Mouse (Mus musculus) large intestine, adult 2 months (tissue): ENCODE measurements around the gene Olfr452. TPM values are rescaled to one million over a fixed set of nuclear protein-coding genes. Genes with fewer than 3 reads are reported as not detected.

Experiments used
- DNase-seq: peaks from one replicate; pipeline ENCODE4 v3.0.0-alpha.2; 2012; ENCODE audit warnings: low read depth, low spot score
- WGBS: fragments of 180-500 bp; shearing (Covaris S2); methylation state at CpG from one replicate; pipeline ENCODE4 v1.1.7; 2018; 5-methylcytosine and 5-hydroxymethylcytosine counted together
- polyA plus RNA-seq: library from polyadenylated mRNA; depleted of rRNA; stranded (reverse); fragments of >200 nt; gene quantifications from 2 replicates; pipeline ENCODE4 v1.2.3, GENCODE M21; 2012; rRNA removed

Olfr452 gene
- not detected in 2 replicates for polyA plus RNA-seq

DNA sequence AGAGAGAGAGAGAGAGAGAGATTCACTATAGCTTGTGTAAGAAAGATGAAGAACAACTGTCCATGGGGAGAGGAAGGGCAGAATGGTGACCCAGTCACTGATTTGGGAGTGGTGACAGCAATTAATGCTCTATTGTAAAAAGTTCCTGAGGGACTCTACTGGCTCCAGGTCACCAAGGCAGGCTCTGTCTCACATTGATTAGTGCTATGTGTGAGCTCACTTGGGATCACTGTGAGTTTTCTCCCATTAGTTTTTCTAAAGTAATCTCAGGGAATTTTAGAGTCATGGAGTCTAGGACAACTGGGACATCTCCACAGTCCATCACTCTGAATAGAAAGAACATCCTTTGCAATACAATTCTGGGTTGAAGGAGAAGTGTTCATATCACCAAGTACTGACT lies at the start of gene Olfr452:
Olfr452 (plus strand) TSS at position 301 of the 400 bp plus-strand sequence.
- no peak for DNase-seq

DNA sequence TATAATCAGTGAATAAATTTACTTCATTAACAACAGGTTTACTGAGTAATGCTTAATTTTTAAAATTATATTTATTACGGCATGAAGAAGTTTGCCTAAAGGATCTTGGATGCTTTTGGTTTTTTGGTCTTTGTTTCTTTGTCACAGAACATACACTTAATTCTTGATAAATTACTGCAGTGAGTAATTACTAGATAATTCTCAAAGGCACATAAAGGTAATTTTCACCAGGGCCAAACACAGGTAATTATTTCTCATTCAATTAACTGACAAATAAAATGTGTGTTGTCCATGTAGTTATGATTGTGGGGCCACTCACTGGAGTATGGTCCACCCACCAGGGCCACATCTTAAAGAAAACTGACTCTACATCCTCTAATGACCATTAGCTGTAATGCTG lies 45.8 kb upstream of the Olfr452 start, which contains the start of gene Olfr453:
Olfr453 (plus strand) TSS at position 301 of the 400 bp plus-strand sequence.
- 90% methylated on average over 1 of the region's 1 CpGs for whole genome bisulfite sequencing
- DNase-seq: no peak

DNA sequence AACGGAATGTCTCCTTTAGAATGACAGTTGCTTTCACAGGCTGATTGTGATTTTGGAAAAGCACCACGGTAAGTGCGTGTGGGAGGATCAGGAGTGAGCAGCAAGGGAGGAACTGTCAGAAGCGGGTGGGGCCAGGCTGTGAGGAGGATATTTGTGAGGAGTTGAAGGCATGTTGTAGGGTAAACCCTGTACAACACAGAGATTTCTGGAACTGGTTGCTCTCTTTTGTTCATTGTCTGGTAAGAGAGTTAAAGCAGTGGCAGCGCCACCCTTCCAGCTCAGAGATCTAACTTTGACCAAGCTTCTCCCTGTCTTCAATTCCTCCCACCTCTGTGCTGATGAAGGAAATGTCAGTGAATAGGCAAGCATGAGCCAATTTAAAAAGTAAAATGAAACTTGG lies 42.6 kb upstream of the Olfr452 start:
- WGBS: 73% methylated on average over 5 of the region's 5 CpGs
- DNase-seq: no peak

DNA sequence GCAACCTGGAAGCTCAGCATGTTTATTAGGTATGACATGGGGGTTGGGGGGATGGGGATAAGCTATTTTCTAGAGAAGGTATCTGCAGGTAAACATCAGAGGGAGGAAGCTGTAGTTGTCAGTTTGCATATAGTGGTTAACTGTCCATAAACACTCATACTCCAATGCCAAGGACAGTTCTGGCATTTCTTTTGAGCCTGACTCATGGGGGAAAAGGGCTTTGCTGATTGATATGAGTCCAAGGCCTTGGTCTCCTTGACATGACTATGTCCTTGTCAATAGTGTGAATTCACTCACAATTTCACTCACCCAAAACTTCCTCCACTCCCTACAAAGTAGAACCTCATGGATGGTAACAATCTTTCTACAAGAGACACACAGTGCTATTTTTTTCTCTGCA lies 37.0 kb upstream of the Olfr452 start:
- DNase-seq: no peak

GRCm38 (mm10) chr6:42756104-42756503 lies 28.8 kb upstream of the Olfr452 start, which contains the start of gene Olfr38:
TSS of gene Olfr38 (plus strand) at chr6:42756404.
- no peak for DNase-seq
- WGBS: 81% methylated on average over 1 of the region's 1 CpGs

GRCm38 (mm10) chr6:42777066-42777465 lies 7.8 kb upstream of the Olfr452 start:
- WGBS: 91% methylated on average over 1 of the region's 1 CpGs
- DNase-seq: no peak

DNA sequence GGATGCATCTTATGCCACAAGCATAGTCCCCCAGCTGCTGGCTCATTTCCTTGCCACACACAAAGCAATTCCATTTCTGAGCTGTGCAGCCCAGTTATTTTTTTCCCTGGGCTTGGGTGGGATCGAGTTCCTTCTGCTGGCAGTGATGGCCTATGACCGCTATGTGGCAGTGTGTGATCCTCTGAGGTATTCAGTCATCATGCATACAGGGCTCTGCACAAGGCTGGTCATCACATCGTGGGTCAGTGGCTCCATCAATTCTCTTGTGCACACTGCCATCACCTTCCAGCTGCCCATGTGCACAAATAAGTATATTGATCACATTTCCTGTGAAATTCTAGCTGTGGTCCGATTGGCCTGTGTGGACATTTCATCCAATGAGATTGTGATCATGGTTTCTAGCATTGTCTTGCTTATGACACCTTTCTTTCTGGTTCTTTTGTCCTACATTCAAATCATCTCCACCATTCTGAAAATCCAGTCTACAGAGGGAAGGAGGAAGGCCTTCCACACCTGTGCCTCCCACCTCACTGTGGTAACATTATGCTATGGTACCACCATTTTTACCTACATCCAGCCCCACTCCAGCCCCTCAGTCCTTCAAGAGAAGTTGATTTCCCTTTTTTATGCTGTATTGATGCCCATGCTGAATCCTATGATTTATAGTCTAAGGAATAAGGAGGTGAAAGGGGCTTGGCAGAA lies 5.5 kb downstream of the Olfr452 start:
- DNase-seq: no peak
- WGBS: 48% methylated on average over 4 of the region's 4 CpGs

- DNase-seq: no peak
- WGBS: 60% methylated on average over 9 of the region's 9 CpGs
These were observed 6.2 kb downstream of the Olfr452 start for GRCm38 (mm10) chr6:42790949-42791556.

GRCm38 (mm10) chr6:42794982-42795381 lies 10.1 kb downstream of the Olfr452 start:
- DNase-seq: no peak
- WGBS: 83% methylated on average over 3 of the region's 3 CpGs

DNA sequence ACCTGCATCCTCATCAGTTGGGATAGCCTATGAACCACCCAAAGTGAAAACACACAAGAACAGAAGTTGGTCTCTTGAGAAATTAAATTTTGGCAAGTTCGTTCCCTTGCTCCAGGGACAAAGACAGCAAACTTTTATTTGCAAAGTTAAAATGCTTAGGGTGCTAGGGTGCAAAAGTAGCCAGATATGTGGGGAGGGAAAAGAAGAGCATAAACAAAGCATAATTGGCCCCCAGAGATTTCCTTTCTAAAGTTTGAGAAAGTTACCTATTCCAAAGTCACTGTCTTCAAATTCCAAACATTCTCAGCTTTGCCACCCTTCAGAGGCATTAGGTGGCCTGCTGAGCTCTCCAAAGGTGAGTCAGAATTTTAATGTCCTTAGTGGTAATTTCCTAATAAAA lies 26.7 kb downstream of the Olfr452 start, which contains the start of gene Olfr450:
Olfr450 (plus strand) TSS at position 301 of the 400 bp plus-strand sequence.
- DNase-seq: no peak
- 80% methylated on average over 1 of the region's 1 CpGs for WGBS

- DNase-seq: no peak
These were observed 49.2 kb downstream of the Olfr452 start, which contains the start of gene Olfr449 for GRCm38 (mm10) chr6:42834084-42834483. TSS of gene Olfr449 (plus strand) at chr6:42834384.

Other genes starting within 250 kb of the Olfr452 start
- not detected in 2 replicates for gene Olfr455, start 237.5 kb upstream of the Olfr452 start, polyA plus RNA-seq
- not detected in 2 replicates for gene Tcaf3, start 187.4 kb upstream of the Olfr452 start, polyA plus RNA-seq
- 1.2 and 2.8 TPM in 2 replicates for gene Tcaf2, start 139.8 kb upstream of the Olfr452 start, polyA plus RNA-seq
- gene Tcaf1, start 75.0 kb upstream of the Olfr452 start, polyA plus RNA-seq: 5.1 and 7.0 TPM in 2 replicates
- gene Olfr453, start 45.7 kb upstream of the Olfr452 start, polyA plus RNA-seq: not detected in 2 replicates
- gene Olfr38, start 28.7 kb upstream of the Olfr452 start, polyA plus RNA-seq: not detected in 2 replicates
- gene Olfr450, start 26.8 kb downstream of the Olfr452 start, polyA plus RNA-seq: not detected in 2 replicates
- gene Olfr449, start 49.3 kb downstream of the Olfr452 start, polyA plus RNA-seq: not detected in 2 replicates
- not detected in 2 replicates for gene Olfr448, start 105.3 kb downstream of the Olfr452 start, polyA plus RNA-seq
- gene Olfr447, start 123.8 kb downstream of the Olfr452 start, polyA plus RNA-seq: not detected in 2 replicates
- gene Olfr446, start 136.3 kb downstream of the Olfr452 start, polyA plus RNA-seq: not detected in 2 replicates
- gene Olfr444, start 164.0 kb downstream of the Olfr452 start, polyA plus RNA-seq: not detected in 2 replicates